15 mouse cellular contexts compared by ENCODE assay signal in genomic region chr4:91372844-91373243, GRCm38 (mm10). TPM values are rescaled to one million over a fixed set of nuclear protein-coding genes. Genes with fewer than 3 reads are reported as not detected.
DNase-seq lines count a peak whose midpoint lies in the region; ATAC-seq and TF ChIP-seq lines count a peak whose summit lies in the region.
"Had no signal": no experiment of that assay in that cellular context is flagged by ENCODE, and none has a peak within 500 bp of the region (broad histone marks: within the 10 kb centered on the region; RNA-seq: fewer than 3 reads in every experiment).

No protein-coding gene starts in this region.

- H3K27me3 ChIP-seq in limb, embryonic 13.5 days = peaks cover 73% of the 10 kb centered on the region
- peaks cover 71% of the 10 kb centered on the region for H3K27me3 ChIP-seq in limb, embryonic 10.5 days (ENCODE audit: low read depth, poor library complexity, severe bottlenecking)
- peaks cover 51% of the 10 kb centered on the region for H3K27me3 ChIP-seq in hindbrain, embryonic 10.5 days (ENCODE audit: insufficient read depth, poor library complexity, severe bottlenecking)
- no peaks in the 10 kb centered on the region for H3K27me3 ChIP-seq in midbrain, embryonic 13.5 days
- H3K27me3 ChIP-seq in lung, postnatal 0 days (replicated peaks; ENCODE audit: insufficient read depth, low read length) = peaks cover 50% of the 10 kb centered on the region

- no peak overlapping the region for H3K4me2 ChIP-seq in limb, embryonic 13.5 days (replicated peaks)
- H3K4me2 ChIP-seq in midbrain, embryonic 13.5 days (replicated peaks) = peak overlapping the region; percentile 95
- no peak overlapping the region for H3K4me2 ChIP-seq in lung, postnatal 0 days (replicated peaks; ENCODE audit: low read depth, low read length)

- H3K27ac ChIP-seq in limb, embryonic 13.5 days = no peak overlapping the region
- no peak overlapping the region for H3K27ac ChIP-seq in limb, embryonic 10.5 days
- H3K27ac ChIP-seq in hindbrain, embryonic 10.5 days = no peak overlapping the region
- peak overlapping the region; percentile 82 for H3K27ac ChIP-seq in midbrain, embryonic 13.5 days
- H3K27ac ChIP-seq in lung, postnatal 0 days (ENCODE audit: low read length) = no peak overlapping the region
- H3K27ac ChIP-seq: liver, embryonic 12.5 days; stomach, postnatal 0 days had no signal

- no peak for TF ChIP-seq CTCF in lung, postnatal 0 days (IDR thresholded peaks at IDR 0.05)

- H3K9me3 ChIP-seq in limb, embryonic 13.5 days = no peaks in the 10 kb centered on the region
- no peaks in the 10 kb centered on the region for H3K9me3 ChIP-seq in limb, embryonic 10.5 days (replicated peaks)
- H3K9me3 ChIP-seq in hindbrain, embryonic 10.5 days = no peaks in the 10 kb centered on the region
- no peaks in the 10 kb centered on the region for H3K9me3 ChIP-seq in midbrain, embryonic 13.5 days
- no peaks in the 10 kb centered on the region for H3K9me3 ChIP-seq in lung, postnatal 0 days (ENCODE audit: low read length)
- H3K9me3 ChIP-seq: liver, embryonic 12.5 days had no signal

- no peak overlapping the region for H3K9ac ChIP-seq in limb, embryonic 13.5 days
- peak overlapping the region; percentile 91 for H3K9ac ChIP-seq in midbrain, embryonic 13.5 days (replicated peaks)
- no peak overlapping the region for H3K9ac ChIP-seq in lung, postnatal 0 days (replicated peaks; ENCODE audit: low read depth)
- H3K9ac ChIP-seq: liver, embryonic 12.5 days had no signal

- TF ChIP-seq EP300 in lung, postnatal 0 days (IDR thresholded peaks at IDR 0.05) = no peak

- no peaks in the 10 kb centered on the region for H3K36me3 ChIP-seq in limb, embryonic 13.5 days
- H3K36me3 ChIP-seq in limb, embryonic 10.5 days = no peaks in the 10 kb centered on the region
- H3K36me3 ChIP-seq in hindbrain, embryonic 10.5 days = no peaks in the 10 kb centered on the region
- no peaks in the 10 kb centered on the region for H3K36me3 ChIP-seq in midbrain, embryonic 13.5 days
- no peaks in the 10 kb centered on the region for H3K36me3 ChIP-seq in lung, postnatal 0 days (ENCODE audit: insufficient read depth, low read length)
- H3K36me3 ChIP-seq: liver, embryonic 12.5 days had no signal

- no peak for ATAC-seq in limb, embryonic 13.5 days (ENCODE audit: low FRiP score, low read depth)
- no peak for ATAC-seq in midbrain, embryonic 13.5 days
- ATAC-seq in lung, postnatal 0 days = no peak
- ATAC-seq: activated CD4-positive, CD25-positive, alpha-beta regulatory T cell, adult 4 months; intestine, postnatal 0 days; liver, embryonic 12.5 days had no signal

- H3K4me3 ChIP-seq in limb, embryonic 13.5 days = 0 out of 2 replicates have a peak overlapping the region, but pooled peaks have one; percentile 63
- H3K4me3 ChIP-seq in limb, embryonic 10.5 days = no peak overlapping the region
- peak overlapping the region; percentile 82 for H3K4me3 ChIP-seq in hindbrain, embryonic 10.5 days
- peak overlapping the region; percentile 63 for H3K4me3 ChIP-seq in midbrain, embryonic 13.5 days (replicated peaks)
- no peak overlapping the region for H3K4me3 ChIP-seq in lung, postnatal 0 days (ENCODE audit: low read depth, low read length)

- 3% methylated on average over 13 of the region's 13 CpGs for WGBS in limb, embryonic 13.5 days
- WGBS in limb, embryonic 10.5 days = 6% methylated on average over 13 of the region's 13 CpGs
- 4% methylated on average over 13 of the region's 13 CpGs for WGBS in hindbrain, embryonic 10.5 days
- WGBS in midbrain, embryonic 13.5 days = 3% methylated on average over 13 of the region's 13 CpGs
- WGBS in lung, postnatal 0 days = 7% methylated on average over 13 of the region's 13 CpGs

- peaks cover 26% of the 10 kb centered on the region for H3K4me1 ChIP-seq in limb, embryonic 13.5 days
- H3K4me1 ChIP-seq in limb, embryonic 10.5 days = peaks cover 28% of the 10 kb centered on the region
- H3K4me1 ChIP-seq in hindbrain, embryonic 10.5 days (replicated peaks) = peaks cover 51% of the 10 kb centered on the region
- peaks cover 52% of the 10 kb centered on the region for H3K4me1 ChIP-seq in midbrain, embryonic 13.5 days (replicated peaks)
- H3K4me1 ChIP-seq in lung, postnatal 0 days (ENCODE audit: insufficient read depth, low read depth, low read length) = peaks cover 19% of the 10 kb centered on the region

- no peak for DNase-seq in limb, embryonic 10.5 days (ENCODE audit: low spot score)
- DNase-seq in hindbrain, embryonic 10.5 days (ENCODE audit: low spot score) = peak; percentile 6
- no peak for DNase-seq in adrenal gland, adult (ENCODE audit: inconsistent age in 2 of 2, low spot score in 1 of 2)
- DNase-seq in lung, postnatal 0 days (ENCODE audit: low spot score) = no peak
- DNase-seq in urinary bladder, postnatal 4 days (ENCODE audit: low spot score in 2 of 2) = no peak
- DNase-seq in frontal cortex, adult 2 months (ENCODE audit: extremely low spot score in 1 of 2, low spot score in 1 of 2) = no peak
- DNase-seq: kidney, postnatal 14 days; lung, postnatal 36 days; spleen, adult 18-20 months had no signal

RNA-seq across cellular contexts. Expression of gene Elavl2, which starts 27.7 kb away (rescaled TPM):
- 3.4 and 3.9 TPM in 2 replicates for polyA plus RNA-seq in limb, embryonic 13.5 days (2015; fragmentation: Nextera tagmentation; extraction: Ambion mirVana)
- polyA plus RNA-seq in limb, embryonic 10.5 days (2016; fragmentation: Nextera tagmentation; extraction: Ambion mirVana) = 3.4 and 3.9 TPM in 2 replicates
- polyA plus RNA-seq in hindbrain, embryonic 10.5 days (2016; fragmentation: Nextera tagmentation; extraction: Ambion mirVana) = 45.8 and 57.4 TPM in 2 replicates
- polyA plus RNA-seq in midbrain, embryonic 13.5 days (2015; fragmentation: Nextera tagmentation; extraction: Ambion mirVana) = 128 and 135 TPM in 2 replicates
- polyA plus RNA-seq in lung, postnatal 0 days (2015; fragmentation: Nextera tagmentation; extraction: Ambion mirVana) = 0.39 and 0.46 TPM in 2 replicates
- 25.8 and 29.3 TPM in 2 replicates for polyA plus RNA-seq in frontal cortex, adult 2 months (2012; rRNA removed)

Comparison
In these comparisons a context has a peak if more than half of its experiments do, and no peak if none do; other contexts are left out.
1. H3K4me3 ChIP-seq: peak in limb, embryonic 13.5 days (single experiment), hindbrain, embryonic 10.5 days (single experiment) and midbrain, embryonic 13.5 days (single experiment); none in limb, embryonic 10.5 days (single experiment) and lung, postnatal 0 days (single experiment).